Mouse (Mus musculus) limb, embryonic 12.5 days (tissue): Measurements from ENCODE around the gene Ugt1a6b. TPM values are rescaled to one million over a fixed set of nuclear protein-coding genes. Genes with fewer than 3 reads are reported as not detected.
"Not testable (repeated sequence)": the region's sequence is repeated elsewhere in the genome, so short reads cannot be mapped to it uniquely, and the experiment has no call there.

ENCODE experiments used
- ATAC-seq: fragments of 200-750 bp; cut with Nextera tagmentation; 2 replicates; pipeline ENCODE4 v1.8.0; 2017; ENCODE audit warnings: low read depth, moderate TSS enrichment; ENCODE audit not compliant: insufficient number of reproducible peaks, insufficient read depth, low FRiP score, low TSS enrichment
- H3K27ac ChIP-seq: fragments of 300-500 bp; sonication (generic); 2 replicates; pipeline ENCODE4 v1.5.1; 2016; ENCODE audit warnings: mild to moderate bottlenecking, moderate library complexity
- H3K27me3 ChIP-seq: fragments of 300-500 bp; sonication (generic); 2 replicates; pipeline ENCODE4 v1.6.1; 2016; ENCODE audit warnings: mild to moderate bottlenecking, moderate library complexity
- H3K36me3 ChIP-seq: fragments of 300-500 bp; sonication (generic); 2 replicates; pipeline ENCODE4 v1.6.1; 2016; ENCODE audit warnings: mild to moderate bottlenecking, moderate library complexity
- H3K4me1 ChIP-seq: fragments of 300-500 bp; sonication (generic); replicated peaks from 2 replicates; pipeline ENCODE4 v1.6.1; 2016
- H3K4me2 ChIP-seq: fragments of 300-500 bp; sonication (generic); 2 replicates; pipeline ENCODE4 v1.6.1; 2016; ENCODE audit warnings: mild to moderate bottlenecking, moderate library complexity
- H3K4me3 ChIP-seq: fragments of 300-500 bp; sonication (generic); replicated peaks from 2 replicates; pipeline ENCODE4 v1.5.1; 2016; ENCODE audit warnings: mild to moderate bottlenecking
- H3K9ac ChIP-seq: fragments of 300-500 bp; sonication (generic); replicated peaks from 2 replicates; pipeline ENCODE4 v1.6.1; 2016; ENCODE audit warnings: mild to moderate bottlenecking, moderate library complexity
- H3K9me3 ChIP-seq: fragments of 300-500 bp; sonication (generic); 2 replicates; pipeline ENCODE4 v1.6.1; 2016; ENCODE audit warnings: mild to moderate bottlenecking, moderate library complexity
- WGBS: fragments of 180-500 bp; shearing (Covaris S2); methylation state at CpG from one replicate; pipeline ENCODE4 v1.1.7; 2016; 5-methylcytosine and 5-hydroxymethylcytosine counted together
- polyA plus RNA-seq: library from polyadenylated mRNA; unstranded; fragments of >200 nt; fragmentation: Nextera tagmentation; extraction: Ambion mirVana; gene quantifications from 2 replicates; pipeline ENCODE4 v1.2.1, GENCODE M21; 2016

The Ugt1a6b gene
- polyA plus RNA-seq, 1 experiment from 2014 or later, result not detected

DNA sequence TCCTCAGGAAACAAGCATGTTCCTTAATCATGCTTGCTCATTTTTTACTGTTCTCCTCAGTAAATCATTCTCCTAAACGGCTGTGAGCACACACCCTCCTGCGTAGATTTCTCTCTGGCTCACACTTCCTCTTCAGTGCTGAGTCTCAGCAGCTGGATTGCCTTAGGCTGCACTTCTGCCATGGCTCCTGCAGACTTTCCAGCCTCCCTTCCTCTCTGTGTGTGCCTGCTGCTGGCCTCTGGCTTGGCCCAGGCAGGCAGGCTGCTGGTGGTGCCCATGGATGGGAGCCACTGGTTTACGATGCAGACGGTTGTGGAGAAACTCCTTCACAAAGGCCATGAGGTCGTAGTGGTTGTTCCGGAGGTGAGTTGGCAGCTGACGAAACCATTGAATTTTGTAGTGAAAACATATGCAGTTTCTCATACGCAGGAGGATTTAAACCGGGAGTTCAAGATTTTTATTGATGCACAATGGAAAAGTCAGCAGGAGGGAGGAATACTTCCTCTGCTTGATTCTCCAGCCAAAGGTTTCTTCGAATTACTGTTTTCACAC, 8.0 kb upstream of the Ugt1a6b start, which contains the start of gene Ugt1a7c:
TSS of gene Ugt1a7c (plus strand) at position 122 of the 552 bp plus-strand sequence.
- peaks cover 13% of the 10 kb centered on the region for H3K4me1 ChIP-seq
- H3K27me3 ChIP-seq, result no peaks in the 10 kb centered on the region
- H3K4me3 ChIP-seq, result no peak within 1 kb of the TSS
- no peaks in the 10 kb centered on the region for H3K36me3 ChIP-seq
- 8% methylated on average over 10 of the region's 10 CpGs for WGBS
- no peak for ATAC-seq
- peak within 1 kb of the TSS; percentile 12; the same call in 1 of the 2 replicates for H3K9ac ChIP-seq
- no peaks in the 10 kb centered on the region for H3K9me3 ChIP-seq
- H3K27ac ChIP-seq, result peak within 1 kb of the TSS; percentile 83
- peak within 1 kb of the TSS; percentile 43 for H3K4me2 ChIP-seq

DNA sequence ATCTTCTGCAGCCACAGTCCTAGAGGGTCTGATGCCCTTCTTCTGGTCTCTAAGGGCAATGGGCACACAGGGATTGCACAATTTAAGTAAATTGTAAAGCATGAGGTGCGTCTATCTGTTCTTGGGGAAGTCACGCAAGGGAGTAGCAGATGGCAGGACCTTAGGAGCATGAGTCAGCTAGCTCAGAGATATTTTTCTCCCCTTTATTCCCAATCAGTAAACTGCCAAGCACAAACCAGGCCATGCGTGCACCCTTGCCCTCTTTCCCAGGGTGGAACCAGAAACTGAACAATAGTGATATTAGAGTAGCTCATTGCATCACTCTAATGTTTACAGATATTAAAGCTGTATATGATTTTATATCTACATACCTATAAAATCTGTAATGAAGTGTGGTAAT, 4.5 kb upstream of the Ugt1a6b start:
- not testable (repeated sequence) for H3K9ac ChIP-seq, H3K4me3 ChIP-seq, H3K36me3 ChIP-seq, H3K9me3 ChIP-seq, H3K27me3 ChIP-seq, ATAC-seq, H3K27ac ChIP-seq, H3K4me2 ChIP-seq
- 91% methylated on average over 3 of the region's 3 CpGs for WGBS
- H3K4me1 ChIP-seq, result peaks cover 13% of the 10 kb centered on the region

DNA sequence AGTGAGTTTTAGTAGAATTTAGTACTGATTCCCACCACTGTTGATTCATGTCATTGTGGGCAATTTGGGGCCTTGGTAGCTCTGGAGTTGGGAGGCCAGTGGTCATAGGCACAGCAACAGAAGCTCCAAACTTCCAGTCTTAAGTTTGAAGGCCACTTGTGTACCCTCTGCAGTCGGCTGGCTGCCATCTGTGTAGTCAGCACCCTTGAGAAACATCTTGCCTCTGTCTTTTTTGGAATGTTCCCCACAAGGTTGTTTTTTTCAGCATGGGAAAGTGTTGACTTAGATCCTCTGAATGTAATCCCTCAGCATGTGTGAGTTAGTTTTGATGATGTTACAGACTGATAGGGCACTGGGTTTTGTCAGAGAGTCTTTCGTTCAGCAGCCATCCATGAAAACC, 3.4 kb upstream of the Ugt1a6b start:
- H3K4me3 ChIP-seq, H3K27me3 ChIP-seq, H3K9ac ChIP-seq, H3K36me3 ChIP-seq, H3K4me2 ChIP-seq, H3K27ac ChIP-seq, H3K9me3 ChIP-seq, ATAC-seq: not testable (repeated sequence)
- H3K4me1 ChIP-seq, result peaks cover 11% of the 10 kb centered on the region
- 84% methylated on average over 2 of the region's 2 CpGs for WGBS

DNA sequence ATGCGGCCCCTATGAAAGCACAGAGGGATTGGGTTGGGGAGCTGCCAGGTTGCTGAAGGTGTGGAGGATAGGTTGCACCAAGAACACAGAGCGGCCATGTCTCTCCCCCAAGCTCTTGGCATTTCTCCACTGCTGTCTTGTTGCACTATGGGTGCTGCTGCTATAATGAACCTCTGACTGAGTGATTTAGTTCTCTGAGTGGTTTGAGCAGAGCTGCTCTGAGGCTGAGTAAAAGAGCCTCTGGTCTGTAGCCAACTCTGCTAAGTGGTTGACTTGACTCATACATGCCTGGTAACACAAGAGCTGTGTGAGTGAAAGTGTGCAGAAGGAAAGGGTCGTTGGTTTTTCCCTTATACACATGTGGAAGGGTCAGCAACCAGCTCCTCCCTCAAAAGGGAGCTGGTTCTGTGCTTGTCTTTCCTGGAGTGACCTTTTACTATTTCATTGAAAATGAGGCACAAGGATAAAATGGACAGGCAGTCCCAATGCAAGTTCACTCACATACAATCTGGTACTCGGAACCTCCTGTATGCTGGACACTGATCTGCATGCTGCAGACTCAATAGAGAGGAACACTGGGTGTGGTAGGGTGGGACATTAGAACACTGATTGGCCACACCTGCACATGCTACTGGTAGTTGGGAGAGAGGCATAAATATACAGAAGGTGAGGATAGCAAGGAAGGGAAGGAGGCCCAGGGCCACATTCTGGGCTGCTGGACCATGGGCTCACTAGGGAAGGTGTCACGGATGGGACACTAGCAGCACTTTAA, 831 bp downstream of the Ugt1a6b start:
- not testable (repeated sequence) for ATAC-seq, H3K9ac ChIP-seq, H3K9me3 ChIP-seq, H3K36me3 ChIP-seq, H3K27me3 ChIP-seq, H3K27ac ChIP-seq, H3K4me1 ChIP-seq, H3K4me3 ChIP-seq, H3K4me2 ChIP-seq
- WGBS, result 85% methylated on average over 5 of the region's 5 CpGs

DNA sequence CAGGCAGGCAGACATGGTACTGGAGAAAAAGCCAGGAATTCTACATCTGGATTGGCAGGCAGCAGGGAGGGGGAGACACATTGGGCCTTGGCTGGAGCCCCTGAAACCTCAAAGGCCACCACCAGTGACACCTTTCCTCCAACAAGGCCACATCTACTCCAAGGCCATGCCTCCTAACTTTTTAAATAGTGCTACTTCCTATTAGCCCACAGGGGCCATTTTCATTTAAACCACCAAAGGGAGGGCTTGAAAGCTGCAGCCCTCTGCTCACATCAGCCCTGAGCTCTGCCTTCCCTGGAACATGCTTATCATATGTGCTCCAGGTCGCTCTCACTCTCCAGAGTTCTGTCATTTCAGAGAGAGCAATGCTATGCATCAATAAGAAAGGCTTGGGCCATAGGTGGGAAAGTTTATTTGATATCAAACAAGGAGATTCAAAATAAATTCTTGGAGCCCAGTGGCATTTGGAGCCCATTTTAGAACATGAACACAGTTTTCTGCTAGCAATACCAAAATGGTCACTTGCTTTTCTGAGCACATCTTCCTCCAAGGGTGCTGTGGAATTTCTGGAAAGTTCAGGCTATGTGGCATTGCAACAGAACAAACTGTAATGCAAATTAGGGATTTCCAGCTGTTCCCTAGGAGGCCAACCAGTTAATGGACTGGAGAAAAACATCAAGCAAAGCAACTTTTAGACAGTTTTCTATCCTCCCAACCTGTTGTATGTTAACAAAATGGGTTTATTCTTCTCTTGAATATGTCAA, 1.8 kb downstream of the Ugt1a6b start:
- H3K9ac ChIP-seq, result no peak overlapping the region
- no peaks in the 10 kb centered on the region for H3K36me3 ChIP-seq
- H3K4me1 ChIP-seq, result no peaks in the 10 kb centered on the region
- no peaks in the 10 kb centered on the region for H3K27me3 ChIP-seq
- WGBS, result 82% methylated on average over 1 of the region's 1 CpGs
- no peaks in the 10 kb centered on the region for H3K9me3 ChIP-seq
- H3K27ac ChIP-seq, result no peak overlapping the region
- no peak overlapping the region for H3K4me2 ChIP-seq
- no peak for ATAC-seq
- no peak overlapping the region for H3K4me3 ChIP-seq

DNA sequence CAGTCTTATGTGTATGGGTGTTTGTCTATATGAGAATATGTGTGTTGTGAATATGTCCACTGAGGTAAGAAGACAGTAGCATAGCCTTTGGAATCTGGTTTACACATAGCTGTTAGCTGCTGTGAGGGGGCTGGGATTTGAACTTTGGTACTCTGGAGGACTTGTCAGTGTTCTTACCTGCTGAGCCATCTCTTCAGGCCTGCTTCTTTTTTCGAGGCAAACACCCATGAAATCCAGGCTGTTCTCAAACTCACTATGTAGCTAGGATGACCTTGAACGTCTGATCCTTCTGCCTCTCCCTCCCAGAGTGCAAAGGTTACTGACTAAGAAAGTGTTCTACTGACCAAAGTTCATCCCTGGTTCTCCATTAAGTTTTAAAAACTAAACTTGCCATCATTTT, 2.6 kb downstream of the Ugt1a6b start:
- Histone ChIP-seq H3K4me2 (no peak overlapping the region), H3K9me3 (no peaks in the 10 kb centered on the region), H3K4me3 (no peak overlapping the region), H3K9ac (no peak overlapping the region), H3K4me1 (no peaks in the 10 kb centered on the region), H3K27ac (no peak overlapping the region), H3K36me3 (no peaks in the 10 kb centered on the region), H3K27me3 (no peaks in the 10 kb centered on the region)
- 68% methylated on average over 2 of the region's 2 CpGs for WGBS
- ATAC-seq, result no peak

DNA sequence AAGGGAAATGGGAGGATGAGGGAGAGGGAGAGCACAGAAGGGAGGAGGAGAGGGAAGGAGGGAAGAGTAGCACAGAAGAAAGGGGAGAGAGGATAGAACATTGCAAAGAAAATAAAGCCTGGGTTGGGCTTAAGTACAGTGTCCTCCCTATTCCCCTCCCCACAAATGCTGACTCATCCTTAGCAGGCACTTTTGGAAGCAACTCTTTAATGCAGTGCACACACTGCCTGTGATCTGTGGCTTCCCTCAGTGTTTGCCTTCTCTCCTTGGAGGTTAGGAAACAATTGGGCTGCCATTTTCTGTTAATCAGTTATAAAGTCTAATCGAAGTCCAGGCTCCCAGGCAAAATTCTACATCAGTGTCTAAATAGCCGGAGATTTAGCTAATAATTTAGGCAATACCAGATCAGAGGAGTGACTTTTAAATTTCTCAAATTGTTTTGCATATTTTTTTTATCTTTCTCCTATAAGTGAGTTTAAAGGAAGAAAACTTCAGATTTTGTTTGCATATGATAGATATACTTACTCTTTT, 6.0 kb downstream of the Ugt1a6b start:
- H3K36me3 ChIP-seq, H3K9ac ChIP-seq, H3K27ac ChIP-seq, H3K4me2 ChIP-seq, H3K4me1 ChIP-seq, H3K9me3 ChIP-seq, H3K4me3 ChIP-seq, ATAC-seq, H3K27me3 ChIP-seq: not testable (repeated sequence)
- WGBS, result 85% methylated on average over 2 of the region's 2 CpGs

DNA sequence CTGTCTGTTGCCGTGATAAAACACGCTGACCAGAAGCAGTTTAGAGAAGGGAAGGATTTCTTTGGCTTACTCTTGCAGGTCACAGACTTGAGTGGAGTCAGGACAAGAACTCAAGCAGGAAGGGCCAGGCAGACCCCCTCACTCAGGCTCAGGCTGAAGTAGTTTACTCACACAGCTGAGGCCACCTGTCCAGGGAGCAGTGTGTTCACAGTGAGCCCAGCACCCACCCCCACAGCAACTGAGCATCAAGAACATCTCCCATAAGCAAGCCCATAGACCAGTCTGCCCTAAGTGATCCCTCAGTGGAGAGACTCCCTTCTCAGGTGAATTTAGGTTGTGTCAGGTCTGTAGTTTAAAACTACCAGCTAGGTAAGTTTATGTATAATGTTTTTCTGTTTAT, 6.6 kb downstream of the Ugt1a6b start:
- not testable (repeated sequence) for H3K36me3 ChIP-seq, H3K27ac ChIP-seq, H3K9me3 ChIP-seq, H3K4me1 ChIP-seq, H3K4me2 ChIP-seq, H3K4me3 ChIP-seq, H3K9ac ChIP-seq, H3K27me3 ChIP-seq, ATAC-seq
- 76% methylated on average over 2 of the region's 2 CpGs for WGBS

DNA sequence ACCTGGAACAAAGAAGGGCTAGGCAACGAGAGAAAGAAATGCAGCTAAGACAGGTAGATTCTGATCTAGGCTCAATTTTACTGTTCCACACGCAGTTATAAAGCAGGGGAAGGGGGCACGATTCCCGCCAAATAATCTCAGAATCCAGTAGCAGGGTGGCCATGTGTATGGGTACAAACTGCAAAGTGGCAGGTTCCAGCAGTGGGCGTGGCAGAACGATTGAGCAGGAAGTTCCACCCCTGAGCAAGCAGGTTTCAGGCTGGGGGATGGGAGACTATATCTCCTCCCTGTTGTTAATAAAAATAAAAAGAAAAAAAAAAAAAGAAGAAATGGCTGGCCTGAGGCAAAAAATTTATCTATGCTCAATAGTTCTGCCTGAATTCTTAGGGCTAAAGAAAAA, 9.7 kb downstream of the Ugt1a6b start:
- H3K4me3 ChIP-seq, H3K27ac ChIP-seq, H3K36me3 ChIP-seq, H3K4me2 ChIP-seq, H3K27me3 ChIP-seq, H3K4me1 ChIP-seq, ATAC-seq, H3K9ac ChIP-seq, H3K9me3 ChIP-seq: not testable (repeated sequence)
- WGBS, result 90% methylated on average over 6 of the region's 6 CpGs

DNA sequence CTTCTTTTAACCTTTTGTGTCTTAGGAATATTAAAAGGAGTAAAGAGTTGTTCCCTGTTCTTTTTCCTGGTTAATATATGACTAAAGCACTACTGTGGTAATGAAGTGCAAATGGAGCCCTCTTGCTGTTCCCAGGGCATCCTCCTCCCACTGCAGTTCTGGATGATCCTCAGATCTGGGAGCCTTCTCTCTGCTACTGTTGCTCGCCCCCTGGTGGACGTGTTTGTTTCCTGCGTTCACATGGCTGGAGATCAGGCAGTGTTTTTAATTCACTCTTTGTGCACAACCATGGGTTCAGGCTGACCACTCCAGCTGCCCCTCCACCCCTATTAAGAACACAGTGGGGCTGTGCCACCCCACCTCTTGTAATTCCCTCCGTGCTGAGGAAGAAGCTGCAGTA, 17.5 kb downstream of the Ugt1a6b start:
- not testable (repeated sequence) for H3K4me3 ChIP-seq, H3K27ac ChIP-seq, H3K36me3 ChIP-seq, H3K4me2 ChIP-seq, H3K4me1 ChIP-seq, H3K9ac ChIP-seq, ATAC-seq, H3K9me3 ChIP-seq, H3K27me3 ChIP-seq
- WGBS, result 20% methylated on average over 3 of the region's 4 CpGs

DNA sequence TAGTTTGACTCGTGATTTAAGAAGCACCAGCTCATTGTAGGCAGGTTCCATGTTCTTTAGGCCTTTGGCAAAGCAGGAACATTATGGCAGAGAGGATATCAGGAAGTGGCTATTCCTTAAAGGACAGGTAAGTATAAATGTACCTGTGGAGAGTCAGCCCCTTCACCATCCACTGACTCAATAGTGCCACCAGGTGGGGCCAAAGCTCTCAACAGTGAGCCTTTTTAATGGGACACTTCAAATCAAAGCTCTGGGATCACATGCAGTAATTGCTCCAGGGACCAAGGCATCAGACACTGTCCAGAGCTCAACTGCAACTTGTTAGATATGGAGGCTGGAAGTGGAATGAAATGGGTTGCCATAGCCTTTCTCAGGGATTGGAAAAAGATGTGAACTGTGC, 18.5 kb downstream of the Ugt1a6b start:
- H3K4me2 ChIP-seq, H3K27me3 ChIP-seq, H3K4me1 ChIP-seq, H3K9me3 ChIP-seq, H3K36me3 ChIP-seq, H3K9ac ChIP-seq, H3K4me3 ChIP-seq, ATAC-seq, H3K27ac ChIP-seq: not testable (repeated sequence)
- WGBS, result no CpG with 5 or more reads among the region's 1 CpGs
